Mouse (Mus musculus) embryonic fibroblast, embryonic 13.5 days (primary cell): ENCODE results near the gene Alg14. TPM values are rescaled to one million over a fixed set of nuclear protein-coding genes. Genes with fewer than 3 reads are reported as not detected.

ENCODE experiments used
- H3K27ac ChIP-seq: 2 replicates; pipeline ENCODE4 v1.5.1; 2012; ENCODE audit warnings: low read length, control low read depth, inconsistent platforms; ENCODE audit not compliant: insufficient read depth
- H3K4me1 ChIP-seq: 2 replicates; pipeline ENCODE4 v1.6.1; 2011; ENCODE audit warnings: low read length; ENCODE audit not compliant: control insufficient read depth, insufficient read depth
- H3K4me3 ChIP-seq: 2 replicates; pipeline ENCODE4 v1.5.1; 2011; ENCODE audit warnings: mild to moderate bottlenecking, control low read depth, low read length; ENCODE audit not compliant: insufficient read depth
- CTCF ChIP-seq: IDR thresholded peaks from 2 replicates; pipeline ENCODE4 v1.5.1; 2011; ENCODE audit warnings: mild to moderate bottlenecking, control low read depth, low read length, moderate library complexity, borderline replicate concordance; ENCODE audit not compliant: insufficient read depth
- POLR2A ChIP-seq: IDR thresholded peaks from 2 replicates; pipeline ENCODE4 v1.6.1; 2011; ENCODE audit warnings: low read depth, mild to moderate bottlenecking, control low read depth, low read length, moderate library complexity
- polyA plus RNA-seq: library from polyadenylated mRNA; stranded (reverse); fragments of >200 nt; gene quantifications from 2 replicates; pipeline ENCODE4 v1.2.4, GENCODE M21; 2011; ENCODE audit warnings: low read depth; ENCODE audit not compliant: missing spikeins, insufficient read length

The Alg14 gene
- polyA plus RNA-seq, 1 experiment = 49.0 TPM

DNA sequence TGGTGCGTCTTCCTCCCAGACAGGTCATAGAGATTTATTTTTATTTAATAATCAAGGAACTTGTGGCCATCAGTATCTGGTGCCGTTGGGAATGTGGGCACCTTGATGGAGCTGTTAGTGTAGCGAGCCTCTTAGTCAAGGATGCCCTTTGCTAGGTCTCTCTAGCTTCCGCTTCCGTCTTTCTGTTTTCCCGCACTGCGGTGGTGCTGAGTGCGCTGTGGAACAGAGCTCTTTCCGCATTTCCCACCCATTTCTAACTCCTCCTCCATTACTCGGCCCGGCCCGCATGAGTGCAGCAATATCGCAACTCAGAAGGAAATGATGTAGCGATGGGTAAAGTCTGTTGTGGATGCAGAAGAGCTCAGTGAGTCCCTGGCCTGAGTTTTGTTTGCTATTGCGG, 31.8 kb downstream of the Alg14 start:
- Histone ChIP-seq H3K4me1 (peaks cover 3% of the 10 kb centered on the region; the same call in 1 of the 2 replicates), H3K4me3 (no peak overlapping the region), H3K27ac (no peak overlapping the region)
- TF ChIP-seq CTCF (no peak), POLR2A (no peak)

- Histone ChIP-seq H3K4me1 (peaks cover 3% of the 10 kb centered on the region; the same call in 1 of the 2 replicates), H3K4me3 (no peak overlapping the region), H3K27ac (peak overlapping the region; percentile 90)
- TF ChIP-seq POLR2A = no peak
- TF ChIP-seq CTCF = no peak
These were observed 35.8 kb downstream of the Alg14 start for GRCm38 (mm10) chr3:121327406-121327805.

DNA sequence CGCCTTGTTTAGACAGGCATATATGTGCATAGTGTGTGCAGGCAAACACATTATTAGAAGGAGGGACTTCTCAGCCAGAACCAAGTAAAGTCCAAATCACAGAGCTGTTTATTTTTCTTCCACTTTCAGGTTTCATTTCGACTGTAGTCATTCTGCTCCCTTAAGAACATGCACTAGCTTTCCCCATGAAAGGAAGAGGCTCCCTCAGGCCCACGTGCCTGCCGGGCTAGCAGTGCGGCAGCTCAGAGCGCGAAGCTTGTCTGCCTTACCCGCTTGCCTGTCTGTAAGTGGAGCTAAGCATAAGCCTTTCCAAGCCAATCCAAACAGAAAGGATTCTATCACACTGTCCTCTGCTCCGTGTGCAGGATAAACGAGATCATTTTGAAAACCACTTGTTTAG, 38.1 kb downstream of the Alg14 start:
- no peak overlapping the region for H3K4me3 ChIP-seq
- no peak for TF ChIP-seq POLR2A
- no peak for TF ChIP-seq CTCF
- peak overlapping the region; percentile 21 for H3K27ac ChIP-seq

GRCm38 (mm10) chr3:121330244-121330646, 38.7 kb downstream of the Alg14 start:
- Histone ChIP-seq H3K4me1 (peaks cover 3% of the 10 kb centered on the region; the same call in 1 of the 2 replicates), H3K4me3 (no peak overlapping the region), H3K27ac (peak overlapping the region; percentile 21; the same call in 1 of the 2 replicates)
- TF ChIP-seq CTCF (no peak), POLR2A (no peak)

More for the DNA sequence above, 38.1 kb downstream of the Alg14 start:
- H3K4me1 ChIP-seq = peaks cover 3% of the 10 kb centered on the region; the same call in 1 of the 2 replicates

GRCm38 (mm10) chr3:121336234-121336890, 44.8 kb downstream of the Alg14 start:
- H3K4me1 ChIP-seq = peaks cover 4% of the 10 kb centered on the region; the same call in 1 of the 2 replicates
- H3K4me3 ChIP-seq = no peak overlapping the region
- TF ChIP-seq CTCF (no peak), POLR2A (no peak)
- no peak overlapping the region for H3K27ac ChIP-seq

DNA sequence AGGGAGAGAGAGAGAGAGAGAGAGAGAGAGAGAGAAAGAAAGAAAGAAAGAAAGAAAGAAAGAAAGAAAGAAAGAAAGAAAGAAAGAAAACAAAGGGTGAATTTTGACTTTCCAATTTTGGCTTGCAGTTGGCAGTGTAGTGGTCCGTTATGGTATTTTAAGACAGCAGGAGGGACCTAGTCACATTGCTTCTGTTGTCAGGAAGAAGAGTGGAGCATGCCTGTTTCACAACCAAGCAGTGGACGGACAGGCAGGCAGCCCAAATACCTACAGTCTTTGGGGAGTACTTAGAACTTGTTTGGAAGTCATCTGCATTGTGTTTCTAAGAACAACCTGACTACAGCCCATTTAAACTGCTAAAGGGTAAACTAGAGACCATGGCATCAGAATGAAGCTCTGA, 47.1 kb downstream of the Alg14 start:
- no peak overlapping the region for H3K4me3 ChIP-seq
- no peak overlapping the region for H3K27ac ChIP-seq
- peaks cover 4% of the 10 kb centered on the region; the same call in 1 of the 2 replicates for H3K4me1 ChIP-seq
- no peak for TF ChIP-seq POLR2A
- no peak for TF ChIP-seq CTCF

- Histone ChIP-seq H3K4me1 (peaks cover 9% of the 10 kb centered on the region), H3K27ac (peak overlapping the region; percentile 93), H3K4me3 (no peak overlapping the region)
- TF ChIP-seq POLR2A = no peak
- TF ChIP-seq CTCF = no peak
These were observed 48.8 kb downstream of the Alg14 start for GRCm38 (mm10) chr3:121340321-121340761.

DNA sequence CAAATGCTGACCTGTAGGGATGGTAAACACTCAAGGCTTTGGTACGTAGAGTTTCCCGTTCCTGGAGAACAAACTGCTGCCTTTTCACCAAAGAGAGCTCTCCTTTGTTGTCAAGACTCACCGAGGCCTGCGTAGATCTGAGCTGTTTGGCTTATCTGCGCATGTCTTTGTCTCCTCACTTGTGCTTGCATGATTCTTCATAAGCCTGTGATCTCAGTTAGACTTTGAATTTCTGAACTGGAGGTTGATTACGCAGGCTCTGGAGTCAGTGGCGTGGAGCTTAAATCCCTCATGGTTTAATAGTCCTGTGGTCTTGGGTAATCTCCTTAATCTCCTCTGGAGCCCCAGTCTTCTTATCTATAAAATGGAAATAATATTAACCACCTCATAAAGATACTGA, 51.7 kb downstream of the Alg14 start:
- H3K4me1 ChIP-seq = peaks cover 10% of the 10 kb centered on the region
- no peak overlapping the region for H3K4me3 ChIP-seq
- no peak overlapping the region for H3K27ac ChIP-seq
- no peak for TF ChIP-seq POLR2A
- TF ChIP-seq CTCF = no peak

GRCm38 (mm10) chr3:121344056-121344945, 52.7 kb downstream of the Alg14 start:
- H3K4me3 ChIP-seq = no peak overlapping the region
- peaks cover 16% of the 10 kb centered on the region for H3K4me1 ChIP-seq
- H3K27ac ChIP-seq = peak overlapping the region; percentile 74
- no peak for TF ChIP-seq CTCF
- TF ChIP-seq POLR2A = no peak
